Mouse (Mus musculus) cerebral cortex, adult 2 months (tissue): Measurements from ENCODE around the gene Zfp449.

Source experiments
- WGBS: fragments of 180-500 bp; shearing (Covaris S2); methylation state at CpG from one replicate; pipeline ENCODE4 v1.1.7; 2018; 5-methylcytosine and 5-hydroxymethylcytosine counted together

The Zfp449 gene

GRCm38 (mm10) chrX:56346176-56346931 lies at the start of gene Zfp449:
TSS of gene Zfp449 (plus strand) at chrX:56346400.
- WGBS, result 4% methylated on average over 37 of the region's 39 CpGs

- WGBS, result 75% methylated on average over 5 of the region's 5 CpGs
Measured at GRCm38 (mm10) chrX:56307597-56307996, 38.6 kb upstream of the Zfp449 start.

GRCm38 (mm10) chrX:56312813-56313212 lies 33.4 kb upstream of the Zfp449 start:
- WGBS, result 100% methylated on average over 1 of the region's 1 CpGs

- 83% methylated on average over 5 of the region's 5 CpGs for WGBS
Measured at GRCm38 (mm10) chrX:56322096-56322495, 24.1 kb upstream of the Zfp449 start.

- 43% methylated on average over 2 of the region's 2 CpGs for WGBS
Measured at GRCm38 (mm10) chrX:56322731-56323130, 23.5 kb upstream of the Zfp449 start.

- 76% methylated on average over 3 of the region's 3 CpGs for WGBS
Measured at GRCm38 (mm10) chrX:56332046-56332445, 14.2 kb upstream of the Zfp449 start.

- 48% methylated on average over 3 of the region's 3 CpGs for WGBS
Measured at GRCm38 (mm10) chrX:56342921-56343320, 3.3 kb upstream of the Zfp449 start.

- 12% methylated on average over 8 of the region's 8 CpGs for WGBS
Measured at GRCm38 (mm10) chrX:56346932-56347253, 693 bp downstream of the Zfp449 start.

- WGBS, result 6% methylated on average over 47 of the region's 56 CpGs
Measured at GRCm38 (mm10) chrX:56374431-56375128, 28.4 kb downstream of the Zfp449 start, which contains the start of gene Smim10l2a. TSS of gene Smim10l2a (plus strand) at chrX:56374586.

- WGBS, result 90% methylated on average over 2 of the region's 2 CpGs
Measured at GRCm38 (mm10) chrX:56380852-56381251, 34.7 kb downstream of the Zfp449 start.

- 87% methylated on average over 2 of the region's 2 CpGs for WGBS
Measured at GRCm38 (mm10) chrX:56384142-56384541, 37.9 kb downstream of the Zfp449 start.

- WGBS, result 63% methylated on average over 2 of the region's 2 CpGs
Measured at GRCm38 (mm10) chrX:56404646-56405045, 58.4 kb downstream of the Zfp449 start.

GRCm38 (mm10) chrX:56405482-56405881 lies 59.3 kb downstream of the Zfp449 start:
- 75% methylated on average over 1 of the region's 1 CpGs for WGBS

- 24% methylated on average over 5 of the region's 5 CpGs for WGBS
Measured at GRCm38 (mm10) chrX:56406128-56406527, 59.9 kb downstream of the Zfp449 start.
